Mouse (Mus musculus): ENCODE results near the gene Gpr108.
A peak's percentile ranks its signal among the peaks of the same experiment; 100 is the strongest.

The Gpr108 gene

DNA sequence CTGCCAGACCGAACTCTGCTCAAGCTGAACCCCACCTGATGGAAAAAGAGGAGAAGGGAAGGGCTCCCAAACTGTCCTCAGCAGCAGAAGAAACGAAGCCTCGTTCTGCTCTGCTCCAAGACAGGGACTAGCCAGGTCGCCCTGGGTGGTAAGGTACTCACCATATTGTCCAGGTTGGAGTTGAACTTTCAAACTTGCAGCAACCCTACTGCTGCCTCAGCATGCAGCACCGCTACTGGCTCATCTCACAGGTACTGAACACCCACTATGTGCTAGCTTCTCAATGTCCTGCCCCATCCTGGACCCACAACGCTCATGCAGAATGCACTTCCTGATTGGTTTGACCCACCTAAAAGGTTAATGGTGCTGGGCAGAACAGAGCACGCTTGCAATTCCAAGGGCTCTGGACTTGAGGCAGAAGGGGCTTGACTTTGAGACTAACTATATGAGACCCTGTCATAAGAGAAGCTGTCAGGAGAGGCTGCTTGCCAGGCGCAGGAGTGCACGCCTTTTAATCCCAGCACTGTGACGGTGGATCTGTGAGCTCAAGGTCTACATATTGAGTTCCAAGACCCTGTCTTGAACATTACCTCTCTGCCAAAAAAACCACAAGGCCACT is 2.8 kb downstream of the Gpr108 start:
- no peak for DNase-seq (ENCODE audit: low spot score in 2 of 2)

DNA sequence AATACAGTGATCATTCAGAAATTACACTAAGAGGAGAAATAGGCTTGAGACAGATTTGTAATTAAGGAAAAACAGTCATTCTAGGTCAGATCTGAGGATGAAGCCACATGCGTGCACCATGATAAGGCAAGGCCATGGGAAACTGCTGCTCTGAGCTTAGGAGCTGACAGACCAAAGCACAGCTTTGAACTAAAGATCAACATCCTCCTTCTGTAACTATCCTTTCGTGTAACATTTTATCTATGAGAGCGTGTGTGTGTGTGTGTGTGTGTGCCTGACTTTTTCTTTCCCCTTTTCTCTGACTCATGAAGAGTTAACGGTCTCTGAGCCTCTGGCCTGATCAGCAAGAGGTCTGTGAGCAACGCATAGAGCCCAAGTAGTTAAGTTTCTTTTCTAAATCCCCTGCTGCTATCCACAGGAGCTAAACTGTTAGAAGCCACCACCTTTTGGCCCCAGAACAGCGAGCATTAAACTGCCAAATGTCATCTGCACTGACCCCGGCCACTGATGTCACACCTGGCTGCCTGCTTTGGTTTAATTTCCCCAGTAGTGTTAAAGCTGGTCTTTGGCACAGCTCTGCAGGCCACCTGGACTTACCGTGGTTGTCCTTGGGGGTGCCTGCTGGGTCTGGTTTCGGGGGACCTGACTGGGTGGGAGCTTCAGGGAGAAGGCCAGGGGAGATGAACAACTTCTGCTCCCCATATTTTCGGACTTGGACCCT is 4.4 kb downstream of the Gpr108 start:
- DNase-seq (ENCODE audit: low spot score in 2 of 2), result no peak

DNA sequence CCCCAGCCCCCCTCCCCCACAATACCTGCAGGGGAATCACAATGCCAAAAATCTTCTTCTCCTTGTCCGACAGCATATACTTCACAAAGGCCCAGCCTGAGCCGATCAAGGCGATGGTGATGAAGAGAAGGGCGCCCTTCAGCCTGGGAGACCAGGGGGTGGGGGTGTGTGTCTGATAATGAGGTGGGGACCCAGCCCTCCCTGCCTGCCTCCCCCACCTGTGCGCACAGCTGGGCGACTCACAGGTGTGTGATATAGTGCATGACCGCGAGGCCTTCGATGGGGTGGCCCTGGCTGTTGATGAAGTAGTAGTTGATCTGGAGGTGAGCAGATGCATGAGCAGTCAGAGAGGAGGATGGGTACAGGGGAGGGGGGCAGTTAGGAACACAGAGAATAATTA is 11.1 kb downstream of the Gpr108 start:
- no peak for DNase-seq (ENCODE audit: low spot score in 2 of 2)

DNA sequence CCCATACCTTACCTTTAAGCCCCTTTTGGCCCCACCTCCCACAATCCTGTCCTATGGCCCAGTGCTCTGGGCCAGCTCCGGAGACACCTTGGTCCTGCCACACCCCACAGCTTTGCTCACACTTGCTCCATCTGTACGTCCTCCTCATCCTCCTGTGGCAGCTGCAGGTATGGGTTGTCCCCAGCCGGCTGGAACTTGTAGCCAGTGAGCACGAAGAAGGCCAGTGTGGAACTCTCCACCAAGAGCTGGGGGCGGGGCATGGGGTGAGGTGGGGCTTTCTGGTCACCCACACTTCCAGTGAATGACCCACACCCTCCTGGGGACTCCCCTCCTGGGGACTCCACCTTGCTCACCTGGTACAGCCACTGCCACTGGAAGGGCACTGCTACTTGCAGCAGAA is 12.4 kb downstream of the Gpr108 start:
- no peak for DNase-seq (ENCODE audit: low spot score in 2 of 2)

DNA sequence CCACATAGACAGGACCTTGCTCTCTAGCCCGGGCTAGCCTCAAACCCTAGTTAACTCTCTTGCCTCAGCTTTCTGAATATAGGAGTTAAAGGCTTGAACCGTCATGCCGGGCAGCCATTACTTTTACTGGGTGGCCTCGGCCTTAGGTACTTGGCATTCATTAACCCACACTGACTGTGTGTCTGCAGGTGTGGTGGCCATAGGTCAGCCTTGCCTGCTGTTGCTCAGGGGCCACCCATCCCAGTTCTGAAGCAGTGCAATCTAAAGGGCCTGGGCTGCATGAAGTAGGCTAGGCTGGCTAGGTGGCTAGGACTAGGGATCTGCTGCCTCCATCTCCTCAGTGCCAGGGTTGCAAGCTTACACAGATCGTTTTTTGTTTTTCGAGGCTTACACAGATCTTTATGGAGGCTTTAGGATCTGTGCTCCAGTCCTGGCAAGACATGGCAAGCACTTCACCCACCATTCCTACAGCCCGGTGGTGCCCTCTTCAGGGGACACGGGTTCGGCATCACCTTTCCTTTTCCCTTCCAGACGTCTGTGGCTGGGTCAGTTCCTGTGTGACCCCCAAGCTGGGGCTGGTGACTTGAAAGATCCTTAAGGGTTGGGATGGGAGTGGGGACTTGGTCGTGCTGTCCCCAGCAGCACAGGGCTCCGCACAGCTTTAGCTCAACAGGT is 13.9 kb downstream of the Gpr108 start:
- no peak for DNase-seq (ENCODE audit: low spot score in 2 of 2)

- no peak for DNase-seq (ENCODE audit: low spot score in 2 of 2)
Measured at GRCm38 (mm10) chr17:57233038-57233437, 15.2 kb downstream of the Gpr108 start.

DNA sequence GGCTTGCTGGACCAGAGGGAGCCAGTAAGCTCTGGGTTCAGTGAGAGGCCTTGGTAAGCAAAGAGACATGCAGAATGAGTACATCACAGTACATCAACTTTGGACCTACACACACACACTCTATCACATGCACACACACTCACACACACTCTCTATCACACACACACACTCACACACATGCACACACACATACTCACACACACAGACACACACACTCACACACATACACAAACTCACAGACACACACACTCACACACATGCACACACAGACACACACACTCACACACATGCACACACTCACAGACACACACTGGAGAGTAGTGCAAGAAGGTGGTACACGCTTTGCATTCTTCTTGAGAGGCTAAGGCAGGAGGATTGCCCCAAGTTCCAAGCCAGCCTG is 16.0 kb downstream of the Gpr108 start:
- DNase-seq (ENCODE audit: low spot score in 2 of 2), result no peak

GRCm38 (mm10) chr17:57231321-57231771 is 16.9 kb downstream of the Gpr108 start:
- DNase-seq (ENCODE audit: low spot score in 2 of 2), result no peak

DNA sequence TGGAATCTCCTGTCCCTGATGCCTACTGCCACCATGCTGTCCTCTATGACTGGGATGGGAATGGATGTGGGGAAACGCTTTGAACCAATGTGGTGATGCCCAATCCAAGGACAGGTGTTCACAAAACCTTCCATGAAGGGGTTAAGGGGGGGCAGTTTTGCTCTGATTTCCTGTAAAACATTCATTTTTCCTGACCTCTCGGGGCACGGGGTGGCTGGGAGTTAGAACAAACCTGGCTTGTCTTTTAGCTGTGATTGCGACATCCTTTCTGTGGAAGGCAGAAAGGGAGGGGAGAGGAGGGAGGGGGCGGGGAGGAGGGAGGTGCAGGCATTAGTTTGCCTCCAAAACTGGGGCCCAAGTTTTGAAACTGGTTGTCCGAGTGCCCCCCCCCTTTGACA is 17.5 kb downstream of the Gpr108 start:
- no peak for DNase-seq (ENCODE audit: low spot score in 2 of 2)

- DNase-seq (ENCODE audit: low spot score in 2 of 2), result no peak
Measured at GRCm38 (mm10) chr17:57229851-57230727, 18.2 kb downstream of the Gpr108 start.

DNA sequence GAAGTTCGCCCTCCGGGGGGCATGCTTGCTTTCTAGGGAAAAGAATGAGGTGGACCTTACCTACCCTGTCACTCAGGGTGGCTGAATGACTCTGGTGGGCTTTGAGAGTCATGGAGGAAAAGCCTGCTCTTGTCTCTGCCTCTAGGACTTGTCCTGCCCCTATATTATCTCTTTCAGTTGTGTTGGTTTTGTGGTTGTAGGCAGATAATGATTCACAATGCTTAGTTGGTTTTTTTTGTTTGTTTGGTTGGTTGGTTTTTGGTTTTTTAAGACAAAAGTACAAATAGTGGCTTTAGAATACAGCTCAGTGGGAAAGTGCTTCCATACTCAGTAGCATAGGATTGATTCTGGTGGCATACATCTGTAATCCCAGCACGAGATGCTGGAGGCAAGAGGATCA is 19.4 kb downstream of the Gpr108 start:
- no peak for DNase-seq (ENCODE audit: low spot score in 2 of 2)

DNA sequence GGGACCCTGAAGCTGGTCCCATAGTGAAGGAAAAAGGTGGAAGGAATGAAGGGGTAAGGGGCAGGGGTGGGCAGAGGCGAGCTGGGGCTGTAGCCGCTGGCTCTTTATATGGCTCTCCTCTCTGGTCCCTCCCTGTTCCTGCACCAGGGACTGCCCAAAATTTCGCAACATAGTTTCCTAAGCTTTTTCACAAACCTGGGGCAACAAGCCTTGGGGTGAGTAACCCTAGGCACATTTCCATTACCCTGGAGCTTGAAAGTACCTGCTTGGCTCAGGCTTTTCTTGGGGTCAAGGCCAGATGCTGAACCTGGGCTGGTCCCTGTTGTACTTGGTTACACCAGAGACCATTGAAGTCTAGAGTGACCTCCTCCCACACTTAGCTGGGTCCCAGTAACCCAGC is 20.2 kb downstream of the Gpr108 start, which contains the start of gene C3:
Gene C3, minus strand, starts transcription at position 123 of the 400 bp plus-strand sequence.
- no peak for DNase-seq (ENCODE audit: low spot score in 2 of 2)

DNA sequence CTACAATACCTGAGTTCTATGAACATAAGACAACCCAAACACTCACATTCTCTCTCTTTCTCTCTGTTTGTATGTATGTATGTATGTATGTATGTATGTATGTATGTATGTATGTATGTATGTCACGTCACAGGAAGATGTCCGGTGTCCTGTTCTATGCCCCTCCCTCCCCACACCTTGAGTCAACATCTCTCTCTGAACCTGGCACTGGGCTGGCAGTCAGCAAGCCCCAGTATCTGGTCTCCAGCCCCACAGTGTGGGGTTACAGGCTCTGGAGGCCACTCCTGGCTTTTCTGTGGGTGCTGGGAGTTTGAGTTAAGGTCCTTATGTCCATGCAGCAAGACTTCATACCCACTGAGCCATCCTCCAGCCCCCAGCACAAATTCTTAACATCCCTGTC is 20.8 kb downstream of the Gpr108 start:
- no peak for DNase-seq (ENCODE audit: low spot score in 2 of 2)

GRCm38 (mm10) chr17:57223313-57223712 is 24.9 kb downstream of the Gpr108 start:
- no peak for DNase-seq (ENCODE audit: low spot score in 2 of 2)

- no peak for DNase-seq (ENCODE audit: low spot score in 2 of 2)
Measured at GRCm38 (mm10) chr17:57221911-57222310, 26.3 kb downstream of the Gpr108 start.

DNA sequence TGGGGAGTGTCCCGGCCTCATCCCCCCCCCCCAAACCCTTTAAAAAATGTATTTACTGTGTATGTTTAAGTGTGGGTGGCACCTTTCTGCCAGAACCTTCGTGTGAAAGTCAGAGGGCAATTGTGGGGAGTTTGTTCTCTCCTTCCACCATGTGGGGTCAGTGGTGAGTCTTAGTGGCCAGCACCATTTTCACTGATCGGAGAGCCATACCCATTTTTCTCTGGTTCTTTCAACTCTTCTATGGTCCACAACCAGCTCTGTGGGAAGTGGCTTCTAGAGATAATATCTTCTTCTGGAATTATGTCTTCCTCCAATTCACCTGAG is 28.4 kb downstream of the Gpr108 start:
- peak in 1 of 2 experiments; percentile 42 for DNase-seq (ENCODE audit: low spot score in 2 of 2)

DNA sequence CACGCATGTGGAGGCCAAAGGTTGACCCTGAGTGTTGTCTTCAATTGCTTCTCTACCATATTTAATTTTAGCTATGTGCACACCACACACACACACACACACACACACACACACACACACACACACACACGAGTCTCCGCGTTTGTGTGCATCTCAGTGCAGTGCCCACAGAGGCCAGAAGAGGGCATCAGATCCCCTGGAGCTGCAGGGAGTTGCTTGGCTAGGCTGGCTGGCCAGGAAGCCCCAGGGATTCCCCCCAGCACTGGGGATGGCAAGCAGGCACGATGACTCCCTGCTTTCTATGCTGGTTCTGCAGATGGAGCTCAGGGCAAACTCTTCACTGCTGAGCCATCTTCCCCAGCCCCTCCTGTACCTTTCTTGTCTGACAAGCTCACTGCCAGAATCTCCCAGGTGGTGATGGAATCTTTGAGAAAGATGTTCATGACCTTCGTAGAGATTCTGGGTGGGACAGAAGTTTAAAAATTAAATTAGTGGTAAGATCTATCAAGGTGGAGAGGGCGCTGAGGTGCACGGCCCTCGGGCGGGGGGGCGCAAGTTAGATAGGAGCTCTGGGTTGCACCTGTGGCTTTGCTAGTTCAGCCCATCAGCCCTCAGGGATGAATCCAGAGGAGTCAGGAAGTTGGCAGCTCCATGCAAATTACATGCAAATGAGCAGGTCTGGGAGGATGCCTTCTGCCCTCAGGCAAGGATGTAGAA is 28.9 kb downstream of the Gpr108 start:
- peak; percentile 72 to 88 for DNase-seq (ENCODE audit: low spot score in 2 of 2)

GRCm38 (mm10) chr17:57218335-57218900 is 29.8 kb downstream of the Gpr108 start:
- DNase-seq (ENCODE audit: low spot score in 2 of 2), result no peak

- DNase-seq (ENCODE audit: low spot score in 2 of 2), result no peak
Measured at GRCm38 (mm10) chr17:57214676-57215387, 33.4 kb downstream of the Gpr108 start.

DNA sequence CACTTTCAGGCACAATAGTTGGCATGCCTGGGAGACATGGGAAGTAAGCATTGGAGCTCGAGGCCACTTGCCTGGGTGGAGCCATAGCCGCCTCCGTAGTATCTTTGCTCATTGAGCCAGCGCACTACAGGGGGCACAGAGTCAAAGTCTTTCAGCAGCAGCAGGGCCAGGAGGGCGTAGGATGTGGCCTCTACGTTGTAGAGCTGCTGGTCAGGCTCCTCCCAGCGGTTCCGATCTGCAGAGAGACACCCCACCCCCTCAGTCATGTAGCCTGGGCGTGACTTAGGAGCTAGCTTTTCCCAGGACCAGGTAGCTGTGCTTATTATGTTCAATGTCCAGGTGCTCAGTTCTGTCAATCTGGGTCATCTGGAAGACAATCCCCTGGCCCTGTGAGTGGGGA is 36.7 kb downstream of the Gpr108 start:
- no peak for DNase-seq (ENCODE audit: low spot score in 2 of 2)
